Mouse (Mus musculus) urinary bladder, postnatal 4 days (tissue): ENCODE measurements around the gene Ubac2.

Experiments used
- DNase-seq, 2 experiments: peaks; one replicate each; pipeline ENCODE4 v3.0.0; 2021 to 2022; ENCODE audit warnings: low spot score in 2 of 2

The Ubac2 gene

DNA sequence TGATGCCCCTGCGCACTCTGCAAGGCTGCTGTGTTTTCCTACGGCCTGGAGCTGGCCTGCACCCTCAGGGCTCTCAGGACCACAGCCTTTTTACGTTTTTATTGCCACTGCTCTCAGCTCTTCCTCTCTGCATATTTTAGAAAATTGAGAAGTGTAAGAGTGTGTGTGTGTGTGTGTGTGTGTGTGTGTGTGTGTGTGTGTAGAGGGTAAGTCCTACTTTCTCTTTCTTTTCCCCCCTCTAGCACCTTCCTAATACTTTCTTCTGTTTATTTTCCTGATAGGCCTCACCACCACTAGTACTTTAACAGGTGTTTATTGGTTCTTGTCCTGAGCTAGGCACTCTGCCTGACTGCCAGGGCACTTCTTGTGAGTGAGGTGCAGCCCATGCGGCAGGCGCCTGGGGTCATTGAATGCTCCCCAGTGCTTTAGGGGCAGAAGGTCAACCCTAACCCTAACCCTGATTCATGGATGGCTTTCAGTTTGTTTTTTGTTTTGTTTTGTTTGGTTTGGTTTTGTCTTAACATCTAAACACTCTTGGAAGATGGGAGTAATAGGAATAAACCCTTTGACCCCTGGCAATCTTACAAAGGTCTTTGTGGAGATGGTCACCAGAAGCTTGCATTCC lies 16.2 kb downstream of the Ubac2 start:
- DNase-seq = no peak

DNA sequence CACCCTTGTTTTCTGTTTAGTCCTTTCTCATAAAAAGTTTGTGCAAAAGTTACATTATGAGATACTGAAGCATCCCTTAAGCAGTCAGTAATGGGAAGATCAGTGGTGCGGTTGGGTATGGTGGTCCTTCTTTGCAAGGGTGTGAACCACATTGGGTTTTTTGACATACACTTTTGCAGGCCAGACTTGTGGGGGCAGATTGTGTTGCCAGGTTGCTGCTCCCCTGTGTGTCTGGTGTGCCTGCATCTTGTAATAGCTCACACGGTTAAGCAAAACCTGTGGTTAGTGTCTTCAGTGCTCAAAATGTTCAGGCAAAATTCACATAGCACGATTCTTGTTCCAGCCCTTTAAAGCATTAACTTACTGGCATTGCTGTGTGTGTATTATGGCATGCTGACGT lies 16.9 kb downstream of the Ubac2 start:
- no peak for DNase-seq

DNA sequence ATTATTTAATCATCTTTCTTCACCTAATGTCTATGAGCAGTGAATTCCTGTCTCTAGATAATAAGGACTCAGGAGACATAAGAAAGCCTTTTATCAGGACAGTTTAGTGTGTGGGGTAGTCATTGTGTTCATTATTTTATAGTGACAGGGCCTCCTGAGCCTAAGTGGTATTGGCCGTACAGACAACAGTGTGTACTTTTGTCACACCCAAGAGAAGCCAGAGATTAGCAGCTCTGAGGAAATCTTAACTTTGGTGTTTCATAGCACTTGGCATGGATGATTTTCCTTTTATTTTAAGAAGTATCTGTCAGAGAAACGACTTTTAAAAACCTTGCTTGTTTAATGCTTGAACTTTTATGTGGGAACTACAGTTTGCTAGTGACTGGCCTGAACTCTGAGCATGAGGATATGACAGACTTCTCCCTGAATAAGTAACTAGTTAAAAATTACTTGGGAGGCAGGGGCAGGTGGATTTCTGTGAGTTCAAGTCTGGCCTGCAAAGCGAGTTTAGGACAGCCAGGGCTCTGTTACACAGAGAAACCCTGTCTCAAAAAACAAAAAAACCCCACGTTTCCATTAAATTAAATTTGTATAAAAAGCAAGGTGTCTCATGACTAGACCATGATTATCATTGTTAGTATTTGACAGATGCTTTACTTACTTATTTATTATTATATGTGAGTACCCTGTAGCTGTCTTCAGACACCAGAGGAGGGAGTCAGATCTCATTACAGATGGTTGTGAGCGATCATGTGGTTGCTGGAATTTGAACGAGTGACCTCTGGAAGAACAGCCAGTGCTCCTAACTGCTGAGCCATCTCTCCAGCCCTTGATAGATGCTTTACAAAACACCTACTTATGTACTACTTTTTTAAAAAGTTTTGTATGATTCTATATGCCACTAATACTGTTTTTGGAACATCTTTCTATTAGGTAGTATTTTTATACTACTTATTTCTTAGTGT lies 18.0 kb downstream of the Ubac2 start:
- no peak for DNase-seq

DNA sequence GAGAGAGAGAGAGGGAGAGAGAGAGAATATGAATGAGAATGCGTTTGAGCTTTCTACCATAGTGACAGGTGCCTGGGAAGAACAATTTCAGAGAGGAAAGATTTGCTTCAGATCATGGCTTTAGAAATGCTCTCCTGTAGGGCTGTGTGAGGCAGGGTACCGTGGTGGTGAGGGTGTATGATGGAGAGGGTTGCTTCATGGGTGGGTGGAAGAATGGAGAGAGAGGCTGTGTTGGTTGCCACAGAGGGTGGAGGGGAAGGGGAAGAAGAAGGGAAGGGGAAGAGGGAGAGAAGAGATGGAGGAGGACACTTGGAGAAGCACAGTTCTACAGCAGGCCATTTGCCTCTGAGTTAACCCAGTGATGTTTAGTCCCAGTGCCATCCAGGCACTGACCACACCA lies 19.4 kb downstream of the Ubac2 start:
- DNase-seq = no peak

DNA sequence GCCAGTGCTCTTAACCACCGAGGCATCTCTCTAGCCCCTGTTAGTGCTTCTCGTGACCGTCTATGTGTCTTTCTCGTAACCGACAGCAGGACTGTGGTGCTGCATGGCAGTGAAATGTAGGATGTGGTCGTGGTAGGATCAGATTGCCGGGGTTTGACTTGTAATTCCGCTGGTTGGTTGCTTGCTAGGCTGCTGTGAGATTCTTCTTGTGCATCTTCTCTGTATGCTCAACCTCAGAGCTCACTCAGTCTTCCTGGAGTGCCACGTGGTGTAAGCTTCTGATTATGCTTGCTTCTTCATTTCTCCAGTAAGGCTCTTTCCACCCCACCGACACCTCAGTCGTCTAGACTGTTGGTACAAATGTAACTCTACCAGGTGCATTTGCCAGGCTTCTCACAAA lies 20.1 kb downstream of the Ubac2 start:
- no peak for DNase-seq

DNA sequence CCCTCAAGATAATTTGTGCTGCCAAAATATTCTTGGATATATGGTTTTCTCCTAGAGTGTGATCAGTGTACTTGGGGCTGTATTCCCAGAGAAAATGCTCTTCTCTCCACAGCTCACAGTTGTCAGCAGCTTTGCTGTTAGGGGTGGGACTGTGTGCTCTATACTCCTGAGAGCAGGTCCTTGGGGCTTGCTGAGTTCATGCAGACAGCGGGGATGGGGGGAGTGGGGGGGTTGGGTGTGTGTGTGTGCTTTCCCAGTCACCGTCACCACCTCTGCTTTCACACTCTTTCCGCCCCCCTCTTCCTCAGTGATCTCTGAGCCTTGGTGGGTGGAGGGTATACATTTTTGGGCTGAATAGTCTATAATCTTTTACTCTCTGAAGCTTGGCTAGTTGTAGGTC lies 20.7 kb downstream of the Ubac2 start:
- DNase-seq = no peak

DNA sequence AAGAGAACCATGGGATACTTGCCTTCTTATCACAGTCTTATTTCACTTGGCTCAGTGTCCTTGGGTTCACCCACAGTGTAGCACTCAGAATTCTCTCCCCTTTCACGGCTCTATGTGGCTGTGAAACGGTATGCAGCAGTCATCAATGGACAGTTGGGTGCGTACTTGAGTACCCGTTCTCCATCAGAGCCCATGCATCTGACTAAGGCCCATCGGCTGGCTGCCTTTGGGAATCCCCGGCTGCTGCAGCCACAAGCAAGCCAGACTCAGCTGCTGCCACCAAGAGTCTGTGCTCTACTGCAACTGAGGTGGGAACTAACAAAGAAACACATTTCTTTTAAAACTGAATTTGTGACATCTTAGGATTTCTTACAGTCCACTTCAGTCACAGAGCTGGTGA lies 23.1 kb downstream of the Ubac2 start:
- DNase-seq = no peak

DNA sequence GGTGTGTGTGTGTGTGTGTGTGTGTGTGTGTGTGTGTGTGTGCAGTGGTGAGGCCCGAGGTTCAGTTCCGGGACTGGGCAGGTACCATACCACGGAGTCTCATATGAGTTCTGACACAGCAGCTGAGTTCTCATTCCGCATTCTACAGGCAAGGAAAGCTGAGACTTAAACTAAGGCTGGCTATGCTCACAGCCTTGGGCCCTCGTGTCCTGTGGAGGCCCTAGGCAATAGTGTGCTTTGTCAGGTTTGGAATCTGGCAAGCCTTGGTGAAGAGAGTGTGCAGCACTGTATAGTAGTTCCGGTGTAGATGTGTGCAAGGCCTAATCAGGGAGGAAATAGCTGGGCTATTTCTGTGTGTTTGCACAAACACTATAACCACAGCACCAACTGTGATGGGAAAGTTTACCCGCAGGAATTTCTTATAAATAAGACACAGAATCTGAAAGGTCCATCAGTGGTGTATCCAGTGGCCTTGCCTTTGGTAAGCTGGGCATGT lies 25.0 kb downstream of the Ubac2 start:
- DNase-seq = no peak

DNA sequence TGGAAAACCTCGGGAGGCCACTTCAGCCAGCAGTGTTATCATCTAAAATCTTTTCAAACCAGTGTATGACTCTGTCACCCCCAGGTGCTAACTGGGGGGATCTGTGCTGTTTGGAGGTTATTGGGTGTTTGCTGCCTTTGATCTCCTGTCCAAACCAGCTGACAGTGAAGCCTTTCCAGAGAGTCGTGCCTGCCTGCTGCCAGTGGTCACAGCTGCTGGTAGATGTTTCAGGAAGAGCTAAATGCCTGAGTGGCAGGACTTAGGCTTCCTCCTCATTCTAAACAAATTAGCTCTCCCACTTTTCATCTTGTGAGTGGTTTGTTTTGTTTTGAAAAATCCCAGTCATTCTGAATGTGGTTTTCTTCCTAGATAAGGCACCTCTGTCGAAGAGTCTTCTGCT lies 26.3 kb downstream of the Ubac2 start:
- no peak for DNase-seq

DNA sequence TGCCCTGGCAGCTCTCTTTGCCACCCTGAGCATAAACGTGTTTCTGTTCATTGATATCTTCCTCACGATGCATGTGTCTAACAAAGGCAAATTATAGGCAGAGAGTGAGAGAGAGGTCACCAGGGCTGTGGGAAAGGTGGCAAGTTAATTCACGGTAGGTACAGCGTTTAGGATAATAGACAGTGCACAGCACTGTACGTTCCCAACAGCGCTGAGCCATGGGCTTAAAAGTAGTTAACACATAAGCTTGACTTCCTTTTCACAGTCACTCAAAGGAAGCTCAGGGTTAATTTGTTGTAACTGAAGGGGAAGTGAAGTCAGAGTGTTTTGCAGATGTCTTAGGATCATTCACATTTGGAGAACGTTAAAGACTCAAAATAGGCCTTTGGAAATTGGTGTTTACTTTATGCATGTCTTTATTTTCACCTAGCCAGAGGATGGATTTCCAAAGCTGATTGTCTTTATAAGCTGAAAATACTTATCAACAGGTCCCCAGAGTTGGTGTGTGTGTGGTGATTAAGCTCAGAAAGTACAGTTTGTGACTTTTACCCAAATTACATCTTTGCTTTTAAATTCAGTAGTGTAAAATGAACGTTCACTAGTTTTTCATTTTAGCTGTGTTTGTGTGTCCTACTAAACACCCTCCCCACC lies 28.0 kb downstream of the Ubac2 start:
- no peak for DNase-seq

DNA sequence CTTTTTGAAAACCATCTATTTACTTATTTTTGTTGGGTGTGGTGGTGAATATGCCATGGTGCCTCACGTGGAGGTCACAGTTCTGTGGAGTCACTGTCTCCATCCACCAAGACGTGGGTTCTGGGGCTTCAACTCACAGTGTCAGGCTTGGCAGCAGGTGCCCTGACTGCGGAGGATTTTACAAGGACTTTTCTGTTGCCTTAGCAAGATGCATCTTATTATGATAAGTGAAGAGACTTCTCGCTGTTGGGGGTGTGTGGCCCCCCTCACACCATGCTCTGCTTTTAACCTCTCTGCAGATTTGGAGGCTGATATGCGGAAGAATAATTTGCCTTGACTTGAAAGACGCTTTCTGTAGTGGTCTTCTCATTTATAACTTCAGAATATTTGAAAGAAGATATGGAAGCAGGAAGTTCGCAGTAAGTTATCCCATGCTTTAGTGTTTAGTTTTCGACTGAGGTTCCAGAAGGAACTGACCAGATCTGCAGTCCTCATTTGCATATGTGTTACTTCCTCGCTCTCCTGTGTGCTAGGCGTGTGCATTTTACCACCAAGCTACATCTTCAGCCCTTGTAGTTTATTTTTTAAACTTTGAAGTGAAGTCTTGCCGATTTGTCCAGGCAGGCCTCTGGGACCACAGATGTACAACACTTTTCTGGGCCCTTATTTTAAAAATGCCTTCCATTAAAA lies 28.7 kb downstream of the Ubac2 start:
- DNase-seq = no peak

DNA sequence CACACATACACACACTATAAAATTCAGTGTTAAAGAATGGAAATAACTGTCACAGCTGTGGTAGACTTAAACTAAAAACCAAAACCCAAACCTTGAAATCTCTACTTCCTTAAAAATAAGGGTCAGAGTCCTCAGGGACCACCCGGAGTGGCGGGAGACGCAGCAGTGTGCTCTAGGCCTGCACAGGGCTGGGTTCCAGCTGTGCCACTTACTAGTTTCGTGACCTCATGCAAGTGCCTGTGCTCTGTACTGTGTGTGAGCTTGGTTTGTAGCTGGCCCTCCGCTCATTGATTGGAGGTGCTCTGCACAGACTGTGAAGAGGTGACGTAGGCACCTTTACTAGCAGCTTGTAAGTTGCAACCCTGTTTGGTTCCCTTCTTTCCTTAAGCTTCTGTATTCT lies 31.4 kb downstream of the Ubac2 start:
- no peak for DNase-seq

DNA sequence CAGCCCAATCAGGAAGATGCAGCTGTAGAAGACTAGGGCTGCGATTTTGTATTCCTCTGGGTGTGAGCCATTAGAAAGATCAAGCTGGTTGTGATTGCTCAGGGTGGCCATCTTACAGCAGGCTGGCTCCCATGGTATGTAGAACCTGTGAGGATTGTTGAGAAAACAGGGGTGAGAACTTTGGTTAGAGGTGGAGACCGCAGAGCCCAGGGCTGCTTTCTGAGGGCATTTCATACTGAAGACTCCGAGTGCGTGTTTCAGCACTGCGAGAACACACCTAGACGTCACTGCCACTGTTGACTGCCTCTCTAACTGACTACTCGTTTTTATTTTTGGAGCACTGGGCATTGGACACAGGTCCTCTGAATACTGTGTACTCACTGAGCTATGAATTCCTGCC lies 34.1 kb downstream of the Ubac2 start:
- no peak for DNase-seq

DNA sequence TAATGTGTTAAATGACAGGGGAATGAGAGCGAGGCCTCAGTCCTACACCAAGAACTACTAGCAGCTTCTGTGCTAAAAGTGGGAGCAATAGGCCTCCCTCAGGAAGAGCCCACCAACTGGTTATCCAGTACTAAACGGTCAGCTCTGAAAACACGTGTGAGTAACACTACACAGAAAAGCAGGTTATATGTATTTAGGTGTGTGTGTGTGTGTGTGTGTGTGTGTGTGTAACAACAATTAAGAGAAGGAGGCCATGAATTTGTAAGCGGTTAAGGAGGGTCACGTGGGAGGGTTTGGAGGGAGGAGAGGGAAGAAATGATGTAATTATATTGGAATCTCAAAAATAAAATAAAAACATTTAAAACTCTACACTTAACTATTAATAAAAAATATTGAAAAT lies 36.7 kb downstream of the Ubac2 start:
- no peak for DNase-seq

DNA sequence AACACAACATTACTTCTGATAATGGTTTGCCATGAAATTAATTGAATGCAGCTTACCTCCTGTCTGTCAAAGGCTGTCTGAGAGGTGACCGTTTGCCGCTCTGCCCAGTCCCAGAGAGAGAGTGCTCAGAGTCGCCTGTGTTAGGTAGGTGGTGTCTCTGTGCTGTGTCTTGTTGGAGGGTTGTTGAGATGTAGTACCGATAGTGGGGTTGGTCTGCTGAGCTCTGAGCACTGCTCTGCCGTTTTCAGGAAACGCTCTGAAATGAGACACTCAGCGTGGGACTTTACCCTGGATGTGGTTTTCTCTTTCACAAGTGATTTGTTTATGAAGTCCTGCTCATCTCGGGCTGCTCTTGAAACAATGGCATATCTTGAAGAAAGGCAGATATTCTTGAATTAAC lies 37.2 kb downstream of the Ubac2 start, which contains the start of gene Gpr18:
Gpr18 (minus strand) TSS at position 161 of the 400 bp plus-strand sequence.
- no peak for DNase-seq

DNA sequence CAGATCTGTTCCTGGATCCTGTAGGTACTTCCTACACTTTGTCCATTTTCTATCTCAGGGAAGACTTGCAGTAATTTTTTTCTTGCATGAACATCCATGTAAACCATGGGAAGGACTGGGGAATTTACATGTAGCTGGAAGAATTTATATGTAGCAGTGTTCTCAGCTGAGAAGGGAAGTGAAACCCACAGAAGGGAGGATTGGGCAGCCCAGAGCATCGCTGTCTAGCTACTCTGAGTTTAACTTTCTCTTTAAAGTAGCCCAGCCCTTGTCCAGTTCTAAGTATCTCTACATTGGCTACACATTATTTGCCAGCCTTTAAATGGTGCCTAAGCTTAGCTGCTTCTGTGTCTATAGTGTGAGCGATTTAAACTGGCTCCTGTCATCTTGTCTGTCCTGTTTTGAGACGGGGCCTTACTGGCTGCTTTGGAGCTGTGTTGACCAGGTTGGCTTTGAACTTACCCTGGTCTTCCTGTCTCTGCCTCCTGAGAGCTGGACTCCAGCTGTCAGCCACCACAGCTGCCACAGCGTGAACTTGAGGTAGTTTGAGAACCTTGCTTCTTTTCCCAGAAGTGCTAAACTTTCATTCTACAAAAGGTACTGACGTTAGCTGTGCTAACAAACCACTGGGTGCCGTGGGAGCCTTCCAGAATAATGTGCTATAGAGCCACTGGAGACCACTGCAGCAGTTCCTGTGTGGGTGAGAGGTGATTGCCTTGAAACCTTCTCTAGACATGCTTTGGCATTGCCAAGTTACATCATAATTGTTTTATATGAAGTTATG lies 38.1 kb downstream of the Ubac2 start:
- no peak for DNase-seq

DNA sequence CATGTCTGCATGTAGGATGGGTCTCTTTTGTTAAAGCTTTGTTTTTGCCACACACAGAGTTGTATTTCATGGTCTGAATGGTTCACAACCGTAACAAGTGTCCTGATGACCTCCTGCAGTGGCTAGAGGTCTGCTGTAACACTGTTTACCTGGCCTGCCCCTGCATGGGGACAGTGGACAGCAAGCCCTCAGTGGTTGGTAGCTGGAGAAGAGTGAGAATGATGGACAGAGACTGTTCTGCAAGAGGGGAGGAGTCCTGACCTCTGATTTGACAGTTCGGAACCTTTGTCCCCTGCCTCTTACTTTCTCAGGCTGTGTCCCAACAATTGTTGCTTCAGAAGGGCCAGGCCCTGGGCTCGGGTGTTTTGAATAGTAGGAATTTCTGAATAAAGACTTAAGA lies 39.8 kb downstream of the Ubac2 start:
- DNase-seq = no peak

DNA sequence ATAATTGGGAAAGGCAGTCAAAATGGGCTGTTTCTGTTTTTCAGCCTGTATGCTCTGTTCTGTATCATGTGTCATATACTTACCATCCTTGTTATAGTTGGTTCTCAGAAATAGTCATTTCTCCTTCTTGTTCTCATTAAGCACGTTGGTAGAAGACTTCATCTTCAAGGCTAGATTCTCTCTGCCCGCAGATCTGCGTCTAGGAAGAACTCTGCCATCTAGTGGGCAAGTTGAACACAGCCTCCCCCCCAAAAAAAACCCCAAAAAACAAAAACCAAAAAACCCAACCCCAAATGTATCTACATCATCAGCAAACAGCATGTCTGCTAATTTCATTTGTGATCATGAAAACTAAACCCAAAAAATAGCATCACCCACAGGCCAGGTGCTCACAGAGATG lies 41.3 kb downstream of the Ubac2 start:
- DNase-seq = no peak

DNA sequence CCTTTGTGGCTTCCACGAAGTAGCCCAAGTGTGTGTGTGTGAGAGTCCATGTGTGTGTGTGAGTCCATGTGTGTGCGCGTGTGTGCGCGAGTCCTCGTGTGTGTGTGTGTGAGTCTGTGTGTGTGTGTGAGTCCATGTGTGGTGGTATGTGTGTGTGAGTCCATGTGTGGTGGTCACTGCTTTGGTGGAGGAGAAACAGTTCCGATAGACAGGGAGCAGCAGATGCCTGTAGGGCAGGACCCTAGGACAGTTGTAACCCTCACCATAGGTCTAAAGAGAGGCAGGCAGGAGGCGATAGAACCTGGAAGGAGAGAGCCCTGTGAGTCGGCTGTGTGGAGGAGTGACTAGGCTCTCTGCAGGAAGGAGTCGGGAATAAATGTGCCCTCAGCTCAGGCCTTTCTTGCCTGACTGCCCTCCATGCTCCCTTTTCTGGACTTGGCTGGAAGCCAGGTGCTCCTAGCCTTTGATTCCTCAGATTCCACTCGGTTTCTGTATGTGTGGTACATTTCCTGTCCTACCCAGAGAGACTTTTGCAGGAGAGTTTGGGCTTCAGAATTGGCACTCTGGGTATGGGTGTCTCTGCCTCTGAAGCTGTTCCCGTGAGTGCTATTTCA lies 42.2 kb downstream of the Ubac2 start:
- peak in 1 of 2 experiments; percentile 17 for DNase-seq

DNA sequence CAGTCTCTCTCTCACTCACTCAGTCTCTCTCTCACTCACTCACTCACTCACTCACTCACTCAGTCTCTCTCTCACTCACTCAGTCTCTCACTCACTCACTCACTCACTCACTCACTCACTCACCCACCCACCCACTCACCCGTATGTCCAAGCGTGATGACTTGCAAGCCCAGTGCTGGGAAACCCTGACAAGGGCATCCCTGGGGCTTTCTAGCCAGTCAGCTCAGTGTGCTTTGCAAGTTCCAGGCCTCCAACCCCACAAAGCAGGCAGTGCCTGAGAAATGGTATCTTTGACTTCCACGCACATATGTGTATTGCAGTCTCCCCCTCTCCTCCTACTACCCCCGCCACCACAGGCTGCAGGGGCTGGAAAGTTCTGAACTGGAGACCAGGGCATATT lies 43.6 kb downstream of the Ubac2 start:
- DNase-seq = peak in 1 of 2 experiments; percentile 12

DNA sequence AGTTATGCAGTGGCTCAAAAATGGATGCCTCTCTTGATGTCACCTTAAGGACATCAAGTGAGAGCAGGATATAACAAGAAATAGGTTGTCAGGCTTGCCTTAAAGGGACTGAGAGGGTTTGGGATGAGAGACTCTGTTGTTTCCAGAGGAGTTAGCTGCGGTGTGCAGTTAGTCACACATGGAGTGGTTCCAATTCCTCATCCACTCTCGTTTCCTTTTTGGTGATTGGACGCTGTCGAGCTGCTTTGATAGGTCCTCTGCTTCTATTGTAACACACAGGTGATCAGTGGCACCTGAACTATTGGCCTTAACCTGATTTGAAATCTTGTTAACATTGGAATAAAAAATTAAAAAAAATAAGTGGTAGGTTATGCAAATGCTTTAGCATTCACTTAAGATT lies 44.3 kb downstream of the Ubac2 start:
- no peak for DNase-seq
